Mouse (Mus musculus) hindbrain, embryonic 15.5 days (tissue): ENCODE measurements around the gene Abca1. TPM values are rescaled to one million over a fixed set of nuclear protein-coding genes. Genes with fewer than 3 reads are reported as not detected.

Source experiments
- ATAC-seq: fragments of 200-750 bp; cut with Nextera tagmentation; 2 replicates; pipeline ENCODE4 v1.8.0; 2017; ENCODE audit warnings: low read depth, moderate number of reproducible peaks, moderate TSS enrichment; ENCODE audit not compliant: low FRiP score
- H3K27ac ChIP-seq: fragments of 300-500 bp; sonication (generic); replicated peaks from 2 replicates; pipeline ENCODE4 v1.5.1; 2015; ENCODE audit warnings: mild to moderate bottlenecking, inconsistent platforms
- H3K27me3 ChIP-seq: fragments of 300-500 bp; sonication (generic); 2 replicates; pipeline ENCODE4 v1.6.1; 2015; ENCODE audit warnings: control low read depth, inconsistent platforms
- H3K36me3 ChIP-seq: fragments of 300-500 bp; sonication (generic); 2 replicates; pipeline ENCODE4 v1.6.1; 2015; ENCODE audit warnings: control low read depth, inconsistent platforms
- H3K4me1 ChIP-seq: fragments of 300-500 bp; sonication (generic); replicated peaks from 2 replicates; pipeline ENCODE4 v1.6.1; 2015; ENCODE audit warnings: control low read depth, inconsistent platforms
- H3K4me2 ChIP-seq: fragments of 300-500 bp; sonication (generic); 2 replicates; pipeline ENCODE4 v1.6.1; 2015; ENCODE audit warnings: moderate library complexity, mild to moderate bottlenecking, inconsistent platforms
- H3K4me3 ChIP-seq: fragments of 300-500 bp; sonication (generic); 2 replicates; pipeline ENCODE4 v1.5.1; 2015; ENCODE audit warnings: mild to moderate bottlenecking, inconsistent platforms
- H3K9ac ChIP-seq: fragments of 300-500 bp; sonication (generic); 2 replicates; pipeline ENCODE4 v1.6.1; 2015; ENCODE audit warnings: inconsistent platforms
- H3K9me3 ChIP-seq: fragments of 300-500 bp; sonication (generic); 2 replicates; pipeline ENCODE4 v1.6.1; 2016; ENCODE audit warnings: control low read depth, inconsistent platforms
- WGBS: fragments of 180-500 bp; shearing (Covaris S2); methylation state at CpG from one replicate; pipeline ENCODE4 v1.1.7; 2015; 5-methylcytosine and 5-hydroxymethylcytosine counted together
- polyA plus RNA-seq: library from polyadenylated mRNA; unstranded; fragments of >200 nt; fragmentation: Nextera tagmentation; extraction: Ambion mirVana; gene quantifications from 2 replicates; pipeline ENCODE4 v1.2.1, GENCODE M21; 2015

Abca1 gene
- polyA plus RNA-seq, 1 experiment from 2014 or later: 10.1 TPM

- Histone ChIP-seq H3K27ac (no peak overlapping the region), H3K4me2 (no peak overlapping the region), H3K9me3 (no peaks in the 10 kb centered on the region), H3K4me1 (no peaks in the 10 kb centered on the region), H3K36me3 (no peaks in the 10 kb centered on the region), H3K4me3 (no peak overlapping the region), H3K9ac (no peak overlapping the region), H3K27me3 (no peaks in the 10 kb centered on the region)
- WGBS: 80% methylated on average over 8 of the region's 8 CpGs
- ATAC-seq: no peak
Observed at GRCm38 (mm10) chr4:53177696-53178095, 18.0 kb upstream of the Abca1 start.

- Histone ChIP-seq H3K27me3 (no peaks in the 10 kb centered on the region), H3K36me3 (no peaks in the 10 kb centered on the region), H3K4me2 (no peak overlapping the region), H3K9me3 (no peaks in the 10 kb centered on the region), H3K9ac (no peak overlapping the region), H3K4me1 (no peaks in the 10 kb centered on the region), H3K4me3 (no peak overlapping the region), H3K27ac (no peak overlapping the region)
- no peak for ATAC-seq
- 89% methylated on average over 7 of the region's 7 CpGs for WGBS
Observed at GRCm38 (mm10) chr4:53174906-53175305, 15.2 kb upstream of the Abca1 start.

GRCm38 (mm10) chr4:53170403-53170802 lies 10.7 kb upstream of the Abca1 start:
- WGBS: 78% methylated on average over 2 of the region's 2 CpGs
- H3K4me2 ChIP-seq: no peak overlapping the region
- ATAC-seq: no peak

DNA sequence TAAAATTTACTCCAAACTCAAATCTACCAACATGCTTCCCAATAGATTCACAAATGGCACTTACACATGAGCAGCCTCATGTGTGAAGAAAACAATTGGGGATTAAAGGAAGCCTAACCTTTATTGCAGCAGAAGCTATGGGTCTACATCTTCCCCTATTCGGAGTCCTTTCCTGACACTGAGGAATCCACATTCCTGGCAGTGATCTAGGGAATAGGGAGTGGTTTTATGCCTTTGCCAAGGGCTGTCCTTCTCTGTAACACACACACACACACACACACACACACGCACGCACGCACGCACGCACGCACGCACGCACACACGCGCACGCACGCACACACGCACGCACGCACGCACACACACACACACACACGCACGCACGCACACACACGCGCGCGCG lies 5.5 kb upstream of the Abca1 start:
- H3K4me3 ChIP-seq: no peak overlapping the region
- no peak overlapping the region for H3K4me2 ChIP-seq
- ATAC-seq: no peak
- no peak overlapping the region for H3K27ac ChIP-seq
- H3K4me1 ChIP-seq: peaks cover under 1% of the 10 kb centered on the region; the same call in 1 of the 2 replicates
- H3K9me3 ChIP-seq: no peaks in the 10 kb centered on the region
- no peak overlapping the region for H3K9ac ChIP-seq
- 80% methylated on average over 16 of the region's 25 CpGs for WGBS
- H3K27me3 ChIP-seq: no peaks in the 10 kb centered on the region
- H3K36me3 ChIP-seq: no peaks in the 10 kb centered on the region

More at GRCm38 (mm10) chr4:53170403-53170802, 10.7 kb upstream of the Abca1 start:
- Histone ChIP-seq H3K36me3 (no peaks in the 10 kb centered on the region), H3K27ac (no peak overlapping the region), H3K9me3 (no peaks in the 10 kb centered on the region), H3K4me1 (no peaks in the 10 kb centered on the region), H3K4me3 (no peak overlapping the region), H3K9ac (no peak overlapping the region), H3K27me3 (no peaks in the 10 kb centered on the region)

GRCm38 (mm10) chr4:53159176-53159575 lies 519 bp downstream of the Abca1 start:
- peak; percentile 54; the same call in 1 of the 2 replicates for ATAC-seq
- peak overlapping the region; percentile 86 for H3K4me2 ChIP-seq
- whole genome bisulfite sequencing: under 1% methylated on average over 20 of the region's 20 CpGs
- no peaks in the 10 kb centered on the region for H3K36me3 ChIP-seq
- H3K9ac ChIP-seq: peak overlapping the region; percentile 47
- H3K4me1 ChIP-seq: peaks cover 19% of the 10 kb centered on the region
- no peaks in the 10 kb centered on the region; the same call in 1 of the 2 replicates for H3K27me3 ChIP-seq
- peak overlapping the region; percentile 63 for H3K4me3 ChIP-seq
- H3K27ac ChIP-seq: peak overlapping the region; percentile 57
- no peaks in the 10 kb centered on the region for H3K9me3 ChIP-seq

GRCm38 (mm10) chr4:53158634-53159033 lies 1.1 kb downstream of the Abca1 start:
- peak; percentile 71 for ATAC-seq
- Histone ChIP-seq H3K9ac (peak overlapping the region; percentile 47), H3K4me1 (peaks cover 19% of the 10 kb centered on the region), H3K4me2 (peak overlapping the region; percentile 86), H3K27ac (peak overlapping the region; percentile 57; the same call in 1 of the 2 replicates), H3K27me3 (no peaks in the 10 kb centered on the region; the same call in 1 of the 2 replicates), H3K4me3 (peak overlapping the region; percentile 63), H3K36me3 (no peaks in the 10 kb centered on the region), H3K9me3 (no peaks in the 10 kb centered on the region)
- WGBS: 1% methylated on average over 18 of the region's 18 CpGs

- Histone ChIP-seq H3K4me2 (0 out of 2 replicates have a peak overlapping the region, but pooled peaks have one; percentile 6), H3K4me1 (peaks cover 22% of the 10 kb centered on the region), H3K27me3 (no peaks in the 10 kb centered on the region; the same call in 1 of the 2 replicates), H3K27ac (no peak overlapping the region), H3K9me3 (no peaks in the 10 kb centered on the region), H3K9ac (no peak overlapping the region), H3K4me3 (no peak overlapping the region), H3K36me3 (no peaks in the 10 kb centered on the region)
- ATAC-seq: no peak
- WGBS: 81% methylated on average over 11 of the region's 11 CpGs
Observed at GRCm38 (mm10) chr4:53155471-53155870, 4.2 kb downstream of the Abca1 start.

DNA sequence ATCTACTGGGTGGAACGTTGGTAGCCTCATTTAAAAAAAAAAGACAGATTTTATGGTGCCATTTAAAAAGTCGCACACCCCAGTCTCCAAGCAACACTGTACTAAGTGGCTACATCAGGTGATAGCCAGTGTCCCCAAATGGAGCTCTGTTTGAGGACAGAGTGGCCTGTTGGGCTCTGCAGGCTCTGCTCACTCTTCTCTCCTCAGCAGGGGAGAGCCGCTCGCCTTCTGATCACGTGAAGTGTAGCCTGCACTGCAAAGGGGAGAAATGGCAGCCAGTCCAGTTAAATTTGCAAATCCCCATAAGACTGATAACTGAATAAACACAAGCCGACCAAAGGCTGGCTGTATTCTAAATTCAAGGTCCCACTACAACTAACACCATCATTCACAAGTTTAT lies 6.0 kb downstream of the Abca1 start:
- 57% methylated on average over 6 of the region's 6 CpGs for WGBS

DNA sequence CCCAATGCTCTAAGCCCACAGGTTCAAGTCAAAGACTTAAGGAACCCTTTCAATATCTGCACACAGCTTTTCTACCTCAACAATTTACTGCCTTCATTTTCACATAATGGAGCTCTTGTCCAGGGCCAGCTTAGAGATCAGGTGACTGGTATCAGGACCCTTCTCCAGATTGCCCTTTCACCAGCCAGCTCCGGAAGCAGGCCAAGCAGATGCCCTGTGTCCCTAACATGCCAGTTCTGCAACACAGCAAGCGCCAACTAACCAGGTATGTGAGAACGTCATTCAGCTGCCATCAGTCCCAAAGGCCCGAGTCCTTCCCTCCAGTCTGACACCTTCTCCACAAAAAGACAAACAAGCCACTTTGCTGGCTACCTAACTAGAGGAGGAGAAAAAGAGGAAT lies 6.6 kb downstream of the Abca1 start:
- no peak overlapping the region for H3K27ac ChIP-seq
- no peak overlapping the region for H3K4me3 ChIP-seq
- H3K36me3 ChIP-seq: no peaks in the 10 kb centered on the region
- H3K4me1 ChIP-seq: peaks cover 13% of the 10 kb centered on the region
- ATAC-seq: no peak
- H3K4me2 ChIP-seq: no peak overlapping the region
- no peaks in the 10 kb centered on the region for H3K27me3 ChIP-seq
- H3K9ac ChIP-seq: no peak overlapping the region
- 73% methylated on average over 4 of the region's 4 CpGs for WGBS
- H3K9me3 ChIP-seq: no peaks in the 10 kb centered on the region

More for the DNA sequence above, 6.0 kb downstream of the Abca1 start:
- ATAC-seq: no peak
- H3K36me3 ChIP-seq: no peaks in the 10 kb centered on the region
- no peaks in the 10 kb centered on the region; the same call in 1 of the 2 replicates for H3K27me3 ChIP-seq
- H3K4me1 ChIP-seq: peaks cover 13% of the 10 kb centered on the region
- no peak overlapping the region for H3K4me2 ChIP-seq
- H3K4me3 ChIP-seq: no peak overlapping the region
- H3K27ac ChIP-seq: no peak overlapping the region
- no peak overlapping the region for H3K9ac ChIP-seq
- H3K9me3 ChIP-seq: no peaks in the 10 kb centered on the region

DNA sequence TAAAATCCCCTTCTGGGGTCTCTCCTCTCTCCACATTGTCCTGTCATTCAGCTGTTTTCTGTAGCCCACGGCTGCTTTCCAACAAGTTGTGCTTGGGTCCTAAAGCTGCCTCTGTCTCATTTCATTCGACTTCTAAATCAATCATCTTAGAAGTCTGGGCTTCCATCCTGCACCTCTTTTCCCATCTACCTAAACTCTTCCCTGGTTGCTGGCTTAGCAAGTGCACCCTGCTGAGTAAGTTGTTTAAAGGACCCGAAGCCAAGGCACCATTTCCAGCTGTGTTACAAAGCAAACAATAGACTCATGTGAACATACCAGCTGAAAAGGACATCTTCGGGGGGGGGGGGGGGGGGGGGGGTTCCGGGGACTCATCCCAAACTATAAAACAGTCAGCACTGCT lies 7.0 kb downstream of the Abca1 start:
- ATAC-seq: no peak
- Histone ChIP-seq H3K27ac (no peak overlapping the region), H3K4me2 (no peak overlapping the region), H3K9me3 (no peaks in the 10 kb centered on the region), H3K4me1 (peaks cover 14% of the 10 kb centered on the region), H3K4me3 (no peak overlapping the region), H3K36me3 (no peaks in the 10 kb centered on the region), H3K9ac (no peak overlapping the region), H3K27me3 (no peaks in the 10 kb centered on the region)
- 14% methylated on average over 5 of the region's 5 CpGs for WGBS

DNA sequence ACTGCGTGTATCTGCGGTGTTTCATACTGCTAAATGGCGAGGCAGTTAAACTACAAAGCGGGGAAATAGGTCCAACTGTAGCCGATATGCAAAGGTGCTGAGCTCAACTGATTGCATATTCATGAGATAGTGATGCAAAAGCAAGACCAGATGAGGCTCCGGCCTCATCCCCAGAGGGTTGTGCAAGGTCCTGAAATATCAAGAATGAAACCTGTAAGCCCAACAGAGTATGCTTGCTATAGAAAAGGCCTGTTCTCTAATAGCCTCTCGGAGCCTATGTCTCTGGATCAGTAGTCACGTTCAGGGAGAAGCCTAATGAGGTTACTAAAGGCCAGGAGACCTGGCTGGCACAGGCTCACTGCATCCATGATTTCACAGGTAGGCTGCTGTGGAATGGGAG lies 9.2 kb downstream of the Abca1 start:
- 0 out of 2 replicates have a peak, but pooled peaks have one; percentile 45 for ATAC-seq
- Histone ChIP-seq H3K9ac (no peak overlapping the region), H3K4me1 (peaks cover 23% of the 10 kb centered on the region), H3K4me2 (no peak overlapping the region), H3K4me3 (no peak overlapping the region), H3K27ac (no peak overlapping the region), H3K27me3 (no peaks in the 10 kb centered on the region), H3K36me3 (no peaks in the 10 kb centered on the region), H3K9me3 (no peaks in the 10 kb centered on the region)
- WGBS: 50% methylated on average over 8 of the region's 8 CpGs

DNA sequence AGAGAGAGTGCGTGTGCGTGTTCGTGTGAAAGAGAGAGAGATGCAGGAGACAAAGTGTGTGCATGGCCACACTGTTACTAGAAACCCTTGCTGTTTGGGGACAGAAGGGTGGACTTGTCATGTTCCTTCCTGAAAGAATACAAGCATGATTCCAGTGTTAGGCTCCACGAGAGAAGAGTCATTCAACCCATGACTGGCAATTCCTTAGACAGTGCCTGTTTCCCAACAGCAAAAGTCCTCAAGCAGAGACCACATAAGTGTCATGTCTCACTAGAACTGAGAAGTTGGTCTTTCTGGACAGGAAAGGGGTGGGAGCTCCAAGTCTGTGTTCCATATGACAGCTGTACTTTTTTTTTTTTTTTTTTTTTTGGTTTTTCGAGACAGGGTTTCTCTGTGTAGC lies 10.1 kb downstream of the Abca1 start:
- no peak overlapping the region for H3K4me3 ChIP-seq
- no peaks in the 10 kb centered on the region for H3K9me3 ChIP-seq
- H3K36me3 ChIP-seq: no peaks in the 10 kb centered on the region
- 93% methylated on average over 4 of the region's 5 CpGs for WGBS
- peaks cover 21% of the 10 kb centered on the region for H3K4me1 ChIP-seq
- H3K27me3 ChIP-seq: no peaks in the 10 kb centered on the region
- H3K9ac ChIP-seq: no peak overlapping the region
- H3K4me2 ChIP-seq: no peak overlapping the region
- no peak for ATAC-seq
- no peak overlapping the region for H3K27ac ChIP-seq

DNA sequence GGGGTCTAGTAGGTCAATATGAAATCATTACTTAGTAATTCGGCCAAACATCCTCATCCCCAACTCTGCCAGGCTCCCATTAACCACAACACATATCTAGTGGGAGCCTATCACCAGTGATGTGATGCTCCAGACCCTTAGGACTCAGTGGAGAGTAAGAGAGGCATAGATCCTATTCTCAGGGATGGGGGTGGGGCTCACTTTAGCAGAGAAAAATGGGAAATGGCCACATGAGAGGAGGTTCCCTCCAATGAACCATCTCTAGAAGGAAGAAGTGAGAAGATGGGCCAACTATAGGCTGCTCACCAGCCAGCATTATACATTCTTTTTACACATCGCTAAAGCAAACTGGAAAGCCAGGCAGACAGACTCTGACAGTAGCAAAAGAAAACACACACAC lies 10.9 kb downstream of the Abca1 start:
- no peak for ATAC-seq
- no peak overlapping the region for H3K27ac ChIP-seq
- no peak overlapping the region for H3K4me2 ChIP-seq
- no peaks in the 10 kb centered on the region for H3K27me3 ChIP-seq
- no peaks in the 10 kb centered on the region for H3K36me3 ChIP-seq
- no peak overlapping the region for H3K9ac ChIP-seq
- H3K4me3 ChIP-seq: no peak overlapping the region
- H3K9me3 ChIP-seq: no peaks in the 10 kb centered on the region
- WGBS: 92% methylated on average over 2 of the region's 2 CpGs
- H3K4me1 ChIP-seq: peaks cover 24% of the 10 kb centered on the region
